Mouse (Mus musculus) forebrain, embryonic 16.5 days (tissue): ENCODE results near the gene Amz2. TPM values are rescaled to one million over a fixed set of nuclear protein-coding genes. Genes with fewer than 3 reads are reported as not detected.

ENCODE experiments used
- ATAC-seq: fragments of 200-750 bp; cut with Nextera tagmentation; 2 replicates; pipeline ENCODE4 v1.8.0; 2017; ENCODE audit warnings: mild to moderate bottlenecking, moderate library complexity
- H3K27ac ChIP-seq: fragments of 300-500 bp; sonication (generic); 2 replicates; pipeline ENCODE4 v1.5.1; 2014; ENCODE audit warnings: low read length, control low read depth
- H3K27me3 ChIP-seq: fragments of 300-500 bp; sonication (generic); replicated peaks from 2 replicates; pipeline ENCODE4 v1.6.1; 2014; ENCODE audit warnings: low read length; ENCODE audit not compliant: control insufficient read depth, insufficient read depth
- H3K36me3 ChIP-seq: fragments of 300-500 bp; sonication (generic); 2 replicates; pipeline ENCODE4 v1.6.1; 2014; ENCODE audit not compliant: control insufficient read depth, insufficient read depth
- H3K4me1 ChIP-seq: fragments of 300-500 bp; sonication (generic); replicated peaks from 2 replicates; pipeline ENCODE4 v1.6.1; 2014; ENCODE audit warnings: low read length; ENCODE audit not compliant: control insufficient read depth, insufficient read depth
- H3K4me2 ChIP-seq: fragments of 300-500 bp; sonication (generic); 2 replicates; pipeline ENCODE4 v1.6.1; 2014; ENCODE audit warnings: mild to moderate bottlenecking, low read length, control low read depth
- H3K4me3 ChIP-seq: fragments of 300-500 bp; sonication (generic); replicated peaks from 2 replicates; pipeline ENCODE4 v1.5.1; 2014; ENCODE audit warnings: mild to moderate bottlenecking, low read length, control low read depth
- H3K9ac ChIP-seq: fragments of 300-500 bp; sonication (generic); replicated peaks from 2 replicates; pipeline ENCODE4 v1.6.1; 2014; ENCODE audit warnings: low read depth, low read length, control low read depth
- H3K9me3 ChIP-seq: fragments of 300-500 bp; sonication (generic); 2 replicates; pipeline ENCODE4 v1.6.1; 2016; ENCODE audit warnings: low read length; ENCODE audit not compliant: control insufficient read depth
- WGBS: fragments of 180-500 bp; shearing (Covaris S2); extraction: QIAGEN DNeasy Blood & Tissue Kit; methylation state at CpG from one replicate; pipeline ENCODE4 v1.1.7; 2014; 5-methylcytosine and 5-hydroxymethylcytosine counted together
- polyA plus RNA-seq: library from polyadenylated mRNA; unstranded; fragments of >200 nt; fragmentation: Nextera tagmentation; extraction: Ambion mirVana; gene quantifications from 2 replicates; pipeline ENCODE4 v1.2.1, GENCODE M21; 2015

Gene Amz2
- 70.5 and 74.0 TPM in 2 replicates for polyA plus RNA-seq

- Histone ChIP-seq H3K9ac (peak within 1 kb of the TSS; percentile 80), H3K9me3 (no peaks in the 10 kb centered on the region), H3K27me3 (no peaks in the 10 kb centered on the region), H3K36me3 (peaks cover 11% of the 10 kb centered on the region; the same call in 1 of the 2 replicates), H3K27ac (peak within 1 kb of the TSS; percentile 77), H3K4me3 (peak within 1 kb of the TSS; percentile 78), H3K4me2 (peak within 1 kb of the TSS; percentile 57), H3K4me1 (peaks cover 11% of the 10 kb centered on the region)
- WGBS, result under 1% methylated on average over 65 of the region's 65 CpGs
- peak; percentile 95 for ATAC-seq
Observed at GRCm38 (mm10) chr11:109425392-109426271, at the start of gene Amz2. Gene Amz2 (plus strand): TSS chr11:109425946.

- Histone ChIP-seq H3K4me3 (no peak overlapping the region), H3K4me2 (no peak overlapping the region), H3K4me1 (peaks cover 25% of the 10 kb centered on the region), H3K27ac (0 out of 2 replicates have a peak overlapping the region, but pooled peaks have one; percentile 10), H3K9ac (no peak overlapping the region), H3K36me3 (no peaks in the 10 kb centered on the region), H3K9me3 (no peaks in the 10 kb centered on the region), H3K27me3 (no peaks in the 10 kb centered on the region)
- 41% methylated on average over 7 of the region's 7 CpGs for WGBS
- ATAC-seq, result peak; percentile 77
Observed at GRCm38 (mm10) chr11:109376484-109377143, 49.1 kb upstream of the Amz2 start.

GRCm38 (mm10) chr11:109377477-109377876, 48.3 kb upstream of the Amz2 start:
- Histone ChIP-seq H3K9ac (peak overlapping the region; percentile 26; the same call in 1 of the 2 replicates), H3K4me1 (peaks cover 25% of the 10 kb centered on the region), H3K4me2 (peak overlapping the region; percentile 13; the same call in 1 of the 2 replicates), H3K27me3 (no peaks in the 10 kb centered on the region), H3K9me3 (no peaks in the 10 kb centered on the region), H3K4me3 (no peak overlapping the region), H3K36me3 (no peaks in the 10 kb centered on the region), H3K27ac (no peak overlapping the region)
- 22% methylated on average over 10 of the region's 10 CpGs for WGBS
- peak; percentile 61 for ATAC-seq

- Histone ChIP-seq H3K36me3 (no peaks in the 10 kb centered on the region), H3K4me3 (no peak overlapping the region), H3K4me2 (no peak overlapping the region), H3K27ac (no peak overlapping the region), H3K27me3 (no peaks in the 10 kb centered on the region), H3K9me3 (no peaks in the 10 kb centered on the region), H3K9ac (no peak overlapping the region), H3K4me1 (peaks cover 25% of the 10 kb centered on the region)
- ATAC-seq, result no peak
- 63% methylated on average over 7 of the region's 7 CpGs for WGBS
Observed at GRCm38 (mm10) chr11:109378051-109378450, 47.7 kb upstream of the Amz2 start.

GRCm38 (mm10) chr11:109380662-109381061, 45.1 kb upstream of the Amz2 start:
- 72% methylated on average over 5 of the region's 5 CpGs for WGBS
- H3K27ac ChIP-seq, result no peak overlapping the region
- ATAC-seq, result no peak

GRCm38 (mm10) chr11:109385296-109385695, 40.5 kb upstream of the Amz2 start:
- no peak overlapping the region for H3K4me2 ChIP-seq
- no peak for ATAC-seq
- H3K4me1 ChIP-seq, result no peaks in the 10 kb centered on the region; the same call in 1 of the 2 replicates
- H3K36me3 ChIP-seq, result no peaks in the 10 kb centered on the region
- WGBS, result 93% methylated on average over 8 of the region's 8 CpGs
- no peaks in the 10 kb centered on the region for H3K9me3 ChIP-seq
- no peak overlapping the region for H3K27ac ChIP-seq
- no peak overlapping the region for H3K4me3 ChIP-seq
- no peak overlapping the region for H3K9ac ChIP-seq
- H3K27me3 ChIP-seq, result no peaks in the 10 kb centered on the region

More at GRCm38 (mm10) chr11:109380662-109381061, 45.1 kb upstream of the Amz2 start:
- Histone ChIP-seq H3K4me3 (no peak overlapping the region), H3K4me1 (peaks cover 23% of the 10 kb centered on the region), H3K9ac (no peak overlapping the region), H3K27me3 (no peaks in the 10 kb centered on the region), H3K36me3 (no peaks in the 10 kb centered on the region), H3K4me2 (no peak overlapping the region), H3K9me3 (no peaks in the 10 kb centered on the region)

- Histone ChIP-seq H3K27me3 (no peaks in the 10 kb centered on the region), H3K27ac (no peak overlapping the region), H3K4me2 (no peak overlapping the region), H3K4me3 (no peak overlapping the region), H3K9me3 (no peaks in the 10 kb centered on the region), H3K4me1 (no peaks in the 10 kb centered on the region; the same call in 1 of the 2 replicates), H3K36me3 (no peaks in the 10 kb centered on the region), H3K9ac (no peak overlapping the region)
- WGBS, result 81% methylated on average over 5 of the region's 5 CpGs
- ATAC-seq, result no peak
Observed at GRCm38 (mm10) chr11:109389046-109389445, 36.7 kb upstream of the Amz2 start.

GRCm38 (mm10) chr11:109391200-109391599, 34.5 kb upstream of the Amz2 start:
- Histone ChIP-seq H3K4me1 (no peaks in the 10 kb centered on the region; the same call in 1 of the 2 replicates), H3K4me3 (no peak overlapping the region), H3K36me3 (no peaks in the 10 kb centered on the region), H3K27me3 (no peaks in the 10 kb centered on the region), H3K27ac (no peak overlapping the region), H3K4me2 (no peak overlapping the region), H3K9me3 (no peaks in the 10 kb centered on the region), H3K9ac (no peak overlapping the region)
- no peak for ATAC-seq
- 80% methylated on average over 7 of the region's 7 CpGs for WGBS

- Histone ChIP-seq H3K4me3 (no peak overlapping the region), H3K9ac (no peak overlapping the region), H3K4me2 (no peak overlapping the region), H3K27ac (no peak overlapping the region), H3K9me3 (no peaks in the 10 kb centered on the region), H3K36me3 (0 out of 2 replicates have a peak, but pooled peaks cover 3% of the 10 kb centered on the region), H3K27me3 (no peaks in the 10 kb centered on the region), H3K4me1 (no peaks in the 10 kb centered on the region; the same call in 1 of the 2 replicates)
- ATAC-seq, result no peak
- 66% methylated on average over 7 of the region's 7 CpGs for WGBS
Observed at GRCm38 (mm10) chr11:109391760-109392159, 34.0 kb upstream of the Amz2 start.
